Mouse (Mus musculus): Measurements from ENCODE around the gene Dpf3.

- no peak for TF ChIP-seq CTCF (IDR thresholded peaks at IDR 0.05)
- no peak for TF ChIP-seq EP300 (IDR thresholded peaks at IDR 0.05)
These were observed 30.1 kb upstream of the Dpf3 start for GRCm38 (mm10) chr12:83517580-83517979.
